Mouse (Mus musculus) liver, adult 2 months (tissue): Measurements from ENCODE around the gene Ccdc85c. TPM values are rescaled to one million over a fixed set of nuclear protein-coding genes. Genes with fewer than 3 reads are reported as not detected.

ENCODE experiments used
- DNase-seq: peaks from one replicate; pipeline ENCODE4 v3.0.0-alpha.2; 2011; ENCODE audit warnings: low read depth, low spot score; ENCODE audit errors: extremely low read depth
- H3K27ac ChIP-seq: fragments of 200-500 bp; replicated peaks from 2 replicates; pipeline ENCODE4 v1.5.1; 2012; ENCODE audit warnings: low read depth, mild to moderate bottlenecking, control low read depth, inconsistent platforms, low read length; ENCODE audit not compliant: insufficient read depth
- H3K27me3 ChIP-seq: fragments of 200-500 bp; 2 replicates; pipeline ENCODE4 v1.6.1; 2012; ENCODE audit warnings: mild to moderate bottlenecking, moderate library complexity, low read length, inconsistent platforms; ENCODE audit not compliant: control insufficient read depth, insufficient read depth
- H3K36me3 ChIP-seq: fragments of 200-500 bp; 2 replicates; pipeline ENCODE4 v1.6.1; 2012; ENCODE audit warnings: low read length, inconsistent platforms; ENCODE audit not compliant: control insufficient read depth, insufficient read depth
- H3K4me1 ChIP-seq: fragments of 200-500 bp; 2 replicates; pipeline ENCODE4 v1.6.1; 2011; ENCODE audit warnings: low read length; ENCODE audit not compliant: control insufficient read depth, insufficient read depth
- H3K4me3 ChIP-seq: fragments of 200-500 bp; 2 replicates; pipeline ENCODE4 v1.5.1; 2011; ENCODE audit warnings: low read depth, mild to moderate bottlenecking, control low read depth, low read length, moderate library complexity; ENCODE audit not compliant: insufficient read depth
- H3K79me2 ChIP-seq: fragments of 200-500 bp; 2 replicates; pipeline ENCODE4 v1.6.1; 2012; ENCODE audit warnings: inconsistent platforms, mild to moderate bottlenecking, low read length, moderate library complexity; ENCODE audit not compliant: control insufficient read depth, insufficient read depth
- H3K9ac ChIP-seq: fragments of 200-500 bp; 2 replicates; pipeline ENCODE4 v1.6.1; 2012; ENCODE audit warnings: low read depth, mild to moderate bottlenecking, control low read depth, inconsistent platforms, low read length
- CTCF ChIP-seq: fragments of 200-500 bp; IDR thresholded peaks from 2 replicates; pipeline ENCODE4 v1.5.1; 2011; ENCODE audit warnings: low read depth, low read length, control low read depth
- POLR2A ChIP-seq: fragments of 200-500 bp; IDR thresholded peaks from 2 replicates; pipeline ENCODE4 v1.6.1; 2011; ENCODE audit warnings: low read length, control low read depth; ENCODE audit not compliant: insufficient read depth; ENCODE audit errors: extremely low read depth
- WGBS: fragments of 180-500 bp; shearing (Covaris S2); methylation state at CpG from one replicate; pipeline ENCODE4 v1.1.7; 2018; 5-methylcytosine and 5-hydroxymethylcytosine counted together
- polyA plus RNA-seq: library from polyadenylated mRNA; depleted of rRNA; stranded (reverse); fragments of >200 nt; gene quantifications from 2 replicates; pipeline ENCODE4 v1.2.3, GENCODE M21; 2012
- total RNA-seq: library from RNA; depleted of rRNA; stranded (reverse); fragments of >200 nt; gene quantifications from 2 replicates; pipeline ENCODE4 v1.2.3, GENCODE M21; 2014

The Ccdc85c gene
- total and polyA plus RNA-seq, 2 experiments, result 4.1 to 15.2 TPM

DNA sequence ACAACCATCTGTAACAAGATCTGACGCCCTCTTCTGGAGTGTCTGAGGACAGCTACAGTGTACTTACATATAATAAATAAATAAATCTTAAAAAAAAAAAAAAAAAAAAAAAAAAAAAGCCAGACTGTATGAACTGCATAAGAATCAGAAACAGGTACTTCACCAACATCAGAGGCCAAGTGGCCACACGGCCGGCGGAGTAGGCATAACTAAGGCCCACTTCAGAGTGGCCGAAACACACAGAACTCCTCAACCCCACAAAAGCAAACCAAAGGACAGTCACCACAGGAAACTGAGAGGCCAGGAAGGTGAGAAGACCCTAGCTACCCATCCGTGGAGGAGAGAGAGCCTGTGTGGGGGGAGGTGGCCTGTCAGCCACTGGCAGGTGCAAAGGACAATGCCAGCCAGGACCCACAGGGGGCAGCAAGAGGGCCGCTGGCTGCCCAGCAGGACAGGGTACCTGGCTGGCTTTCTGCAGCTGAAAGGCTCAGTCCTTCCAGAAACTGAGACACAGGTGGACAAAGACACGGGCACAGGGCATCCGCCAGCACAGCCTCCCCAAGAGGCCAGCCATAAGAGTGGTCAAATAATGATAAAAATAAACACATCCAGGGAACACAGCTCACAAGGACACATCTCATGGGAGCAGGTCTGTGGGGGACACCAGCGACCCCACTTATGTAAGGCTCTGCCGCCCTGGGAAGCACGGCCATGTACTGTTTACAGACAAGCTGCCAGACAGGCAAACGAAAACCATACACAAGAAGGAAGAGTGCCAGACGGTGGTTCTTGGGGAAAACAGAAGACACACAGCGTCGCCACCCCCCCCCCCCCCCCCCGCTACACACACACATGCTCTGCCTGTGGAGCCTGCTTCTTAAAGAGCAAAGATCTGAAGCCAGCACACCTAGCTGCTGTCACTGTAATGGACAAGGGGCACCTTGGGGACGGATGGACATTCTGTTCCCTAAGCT, 44.1 kb downstream of the Ccdc85c start:
- DNase-seq, result no peak
- 52% methylated on average over 18 of the region's 18 CpGs for WGBS
- no peak overlapping the region for H3K27ac ChIP-seq
- peaks cover 18% of the 10 kb centered on the region for H3K4me1 ChIP-seq
- H3K36me3 ChIP-seq, result no peaks in the 10 kb centered on the region
- H3K4me3 ChIP-seq, result no peak overlapping the region
- H3K9ac ChIP-seq, result no peak overlapping the region
- H3K27me3 ChIP-seq, result no peaks in the 10 kb centered on the region
- TF ChIP-seq POLR2A (no peak), CTCF (peak; percentile 81)
- H3K79me2 ChIP-seq, result peaks cover 57% of the 10 kb centered on the region

- Histone ChIP-seq H3K27me3 (no peaks in the 10 kb centered on the region), H3K4me1 (peaks cover 10% of the 10 kb centered on the region), H3K27ac (no peak overlapping the region), H3K4me3 (no peak overlapping the region), H3K9ac (no peak overlapping the region), H3K36me3 (no peaks in the 10 kb centered on the region), H3K79me2 (peaks cover 62% of the 10 kb centered on the region)
- no peak for TF ChIP-seq POLR2A
- 91% methylated on average over 12 of the region's 12 CpGs for WGBS
- DNase-seq, result no peak
Measured at GRCm38 (mm10) chr12:108230077-108230476, 45.1 kb downstream of the Ccdc85c start.

DNA sequence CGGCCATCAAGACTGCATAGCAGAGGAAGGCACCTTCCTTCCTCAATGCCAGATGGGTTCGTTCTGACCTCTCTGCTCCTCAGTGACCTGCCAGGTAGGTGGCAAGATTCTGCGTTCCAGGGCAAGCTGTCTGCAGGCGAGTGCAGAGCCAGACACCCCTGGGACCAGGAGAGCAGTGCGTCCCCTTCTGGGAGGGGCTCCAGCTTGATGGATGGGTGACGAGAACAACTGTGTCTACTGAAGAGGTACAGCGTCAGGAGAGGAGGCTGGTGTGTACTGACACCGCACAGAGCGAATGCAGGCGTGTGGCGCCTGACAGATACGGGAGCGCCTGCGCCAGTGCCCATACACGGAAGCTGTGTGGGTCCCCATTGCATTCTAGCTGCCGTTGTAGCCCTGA, 47.7 kb downstream of the Ccdc85c start:
- Histone ChIP-seq H3K4me3 (no peak overlapping the region), H3K36me3 (no peaks in the 10 kb centered on the region), H3K4me1 (peaks cover 1% of the 10 kb centered on the region; the same call in 1 of the 2 replicates), H3K27me3 (no peaks in the 10 kb centered on the region), H3K27ac (no peak overlapping the region), H3K9ac (no peak overlapping the region), H3K79me2 (peaks cover 58% of the 10 kb centered on the region)
- 95% methylated on average over 16 of the region's 16 CpGs for WGBS
- DNase-seq, result no peak
- TF ChIP-seq POLR2A, result no peak
- no peak for TF ChIP-seq CTCF

GRCm38 (mm10) chr12:108226941-108227340, 48.3 kb downstream of the Ccdc85c start:
- H3K4me3 ChIP-seq, result no peak overlapping the region
- DNase-seq, result no peak
- 94% methylated on average over 12 of the region's 12 CpGs for WGBS
- no peak overlapping the region for H3K27ac ChIP-seq
- no peaks in the 10 kb centered on the region for H3K36me3 ChIP-seq
- TF ChIP-seq POLR2A, result no peak
- TF ChIP-seq CTCF, result no peak
- no peaks in the 10 kb centered on the region for H3K27me3 ChIP-seq
- H3K4me1 ChIP-seq, result peaks cover 1% of the 10 kb centered on the region; the same call in 1 of the 2 replicates
- H3K79me2 ChIP-seq, result peaks cover 52% of the 10 kb centered on the region
- no peak overlapping the region for H3K9ac ChIP-seq

DNA sequence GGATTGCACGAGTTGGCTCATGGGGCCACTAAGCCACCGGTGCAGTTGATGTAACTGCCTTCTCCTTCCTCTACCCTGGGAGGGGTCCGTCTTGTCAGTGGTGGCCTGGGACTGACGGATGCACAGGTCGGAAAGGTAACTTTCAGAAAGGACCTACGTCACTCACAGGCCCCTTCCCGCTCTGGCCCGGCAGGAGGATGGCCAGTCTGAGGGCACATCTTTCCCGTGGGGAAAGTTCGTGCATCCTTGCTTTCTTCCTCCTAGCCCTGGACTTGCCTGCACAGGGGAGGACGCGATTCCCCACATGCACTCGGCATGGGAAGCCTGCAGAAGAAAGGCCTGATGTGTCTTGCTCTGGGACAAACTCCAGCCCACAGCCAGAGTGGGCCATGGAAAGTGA, 49.0 kb downstream of the Ccdc85c start:
- Histone ChIP-seq H3K36me3 (no peaks in the 10 kb centered on the region), H3K4me1 (no peaks in the 10 kb centered on the region), H3K4me3 (no peak overlapping the region), H3K27me3 (no peaks in the 10 kb centered on the region), H3K79me2 (peaks cover 47% of the 10 kb centered on the region), H3K27ac (no peak overlapping the region), H3K9ac (no peak overlapping the region)
- DNase-seq, result no peak
- 91% methylated on average over 13 of the region's 13 CpGs for WGBS
- no peak for TF ChIP-seq CTCF

- H3K9ac ChIP-seq, result no peak overlapping the region
- no peak for DNase-seq
- WGBS, result 91% methylated on average over 7 of the region's 7 CpGs
- no peak overlapping the region for H3K4me3 ChIP-seq
- TF ChIP-seq CTCF (no peak), POLR2A (no peak)
- no peaks in the 10 kb centered on the region for H3K4me1 ChIP-seq
- H3K27me3 ChIP-seq, result no peaks in the 10 kb centered on the region
- no peaks in the 10 kb centered on the region for H3K36me3 ChIP-seq
- peaks cover 43% of the 10 kb centered on the region for H3K79me2 ChIP-seq
- no peak overlapping the region for H3K27ac ChIP-seq
Measured at GRCm38 (mm10) chr12:108225781-108226180, 49.4 kb downstream of the Ccdc85c start.
